Mouse (Mus musculus) stomach, embryonic 14.5 days (tissue): ENCODE measurements around the gene Alox15. TPM values are rescaled to one million over a fixed set of nuclear protein-coding genes. Genes with fewer than 3 reads are reported as not detected.

Experiments used
- ATAC-seq: fragments of 200-750 bp; cut with Nextera tagmentation; 2 replicates; pipeline ENCODE4 v1.8.0; 2017; ENCODE audit warnings: low read depth, moderate TSS enrichment; ENCODE audit not compliant: insufficient number of reproducible peaks, insufficient read depth, low FRiP score
- H3K27ac ChIP-seq: fragments of 300-500 bp; sonication (generic); 2 replicates; pipeline ENCODE4 v1.5.1; 2014; ENCODE audit warnings: mild to moderate bottlenecking, low read length, moderate library complexity, mixed read lengths
- H3K27me3 ChIP-seq: fragments of 300-500 bp; sonication (generic); 2 replicates; pipeline ENCODE4 v1.6.1; 2014; ENCODE audit warnings: low read length, control low read depth, mixed read lengths; ENCODE audit not compliant: control insufficient read depth, insufficient read depth
- H3K36me3 ChIP-seq: fragments of 300-500 bp; sonication (generic); 2 replicates; pipeline ENCODE4 v1.6.1; 2014; ENCODE audit warnings: mild to moderate bottlenecking, control low read depth, low read length, moderate library complexity, mixed read lengths; ENCODE audit not compliant: control insufficient read depth, insufficient read depth
- H3K4me1 ChIP-seq: fragments of 300-500 bp; sonication (generic); 2 replicates; pipeline ENCODE4 v1.6.1; 2014; ENCODE audit warnings: low read length, control low read depth, mixed read lengths; ENCODE audit not compliant: control insufficient read depth, insufficient read depth
- H3K4me2 ChIP-seq: fragments of 300-500 bp; sonication (generic); replicated peaks from 2 replicates; pipeline ENCODE4 v1.6.1; 2014; ENCODE audit warnings: low read depth, low read length, control low read depth
- H3K4me3 ChIP-seq: fragments of 300-500 bp; sonication (generic); 2 replicates; pipeline ENCODE4 v1.5.1; 2014; ENCODE audit warnings: low read depth, low read length, control low read depth
- H3K9ac ChIP-seq: fragments of 300-500 bp; sonication (generic); replicated peaks from 2 replicates; pipeline ENCODE4 v1.6.1; 2014; ENCODE audit warnings: low read depth, mild to moderate bottlenecking, control low read depth, low read length, moderate library complexity, mixed read lengths
- H3K9me3 ChIP-seq: fragments of 300-500 bp; sonication (generic); 2 replicates; pipeline ENCODE4 v1.6.1; 2016; ENCODE audit warnings: low read depth, low read length, control low read depth; ENCODE audit not compliant: control insufficient read depth
- WGBS: fragments of 180-500 bp; shearing (Covaris S2); extraction: QIAGEN DNeasy Blood & Tissue Kit; methylation state at CpG from one replicate; pipeline ENCODE4 v1.1.7; 2014; 5-methylcytosine and 5-hydroxymethylcytosine counted together
- polyA plus RNA-seq: library from polyadenylated mRNA; unstranded; fragments of >200 nt; fragmentation: Nextera tagmentation; extraction: Ambion mirVana; gene quantifications from 2 replicates; pipeline ENCODE4 v1.2.1, GENCODE M21; 2014

Alox15 gene
- polyA plus RNA-seq: 2.4 and 4.1 TPM in 2 replicates

DNA sequence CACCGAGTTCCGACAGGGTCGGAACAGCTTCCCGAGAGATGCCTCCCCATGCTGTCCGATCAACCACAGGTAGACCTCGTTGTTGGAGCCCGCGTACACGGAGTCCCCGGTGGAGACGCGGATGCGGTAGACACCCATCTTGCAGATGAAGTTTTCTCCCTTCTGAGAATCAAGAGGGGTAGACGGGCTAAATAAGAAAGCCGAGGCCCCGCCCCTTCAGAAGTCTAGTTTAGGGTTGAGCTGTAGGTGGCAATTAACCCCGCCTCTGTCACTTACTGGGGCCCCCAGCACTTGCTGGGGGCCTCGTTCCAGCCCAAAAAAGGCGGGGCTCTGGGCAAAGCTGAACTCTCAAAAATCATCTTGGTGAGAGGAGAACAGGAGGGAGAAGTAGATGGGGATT, at the start of gene Alox15:
Gene Alox15, minus strand, starts transcription at position 164 of the 400 bp plus-strand sequence.
- H3K4me1 ChIP-seq: no peaks in the 10 kb centered on the region
- H3K9me3 ChIP-seq: no peaks in the 10 kb centered on the region
- WGBS: 2% methylated on average over 19 of the region's 19 CpGs
- H3K9ac ChIP-seq: no peak within 1 kb of the TSS
- peaks cover 24% of the 10 kb centered on the region for H3K27me3 ChIP-seq
- peak within 1 kb of the TSS; percentile 55 for H3K4me2 ChIP-seq
- H3K36me3 ChIP-seq: no peaks in the 10 kb centered on the region
- peak within 1 kb of the TSS; percentile 27 for H3K4me3 ChIP-seq
- no peak within 1 kb of the TSS for H3K27ac ChIP-seq
- no peak for ATAC-seq

DNA sequence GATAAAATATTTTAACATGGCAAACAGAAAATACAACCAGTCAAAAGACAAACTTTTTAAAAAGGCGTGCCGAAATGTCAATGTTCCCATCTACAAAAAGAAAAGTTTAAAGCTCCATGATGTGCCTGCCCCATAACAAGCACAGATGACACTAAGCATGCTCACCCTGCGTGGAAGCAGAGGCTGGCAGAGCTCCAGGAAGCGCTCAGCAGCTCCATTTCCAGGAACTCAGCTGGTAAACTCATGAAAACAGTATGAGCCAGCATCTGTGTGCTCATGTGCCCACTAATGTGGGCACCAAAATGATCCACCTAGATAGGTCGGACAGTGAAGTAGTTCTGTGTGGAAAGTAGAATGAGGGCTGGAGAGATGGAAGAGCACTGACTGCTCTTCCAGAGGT, 37.6 kb upstream of the Alox15 start:
- H3K36me3 ChIP-seq: peaks cover 17% of the 10 kb centered on the region
- H3K9ac ChIP-seq: no peak overlapping the region
- 90% methylated on average over 5 of the region's 5 CpGs for WGBS
- H3K4me3 ChIP-seq: no peak overlapping the region
- H3K4me1 ChIP-seq: no peaks in the 10 kb centered on the region
- no peaks in the 10 kb centered on the region for H3K9me3 ChIP-seq
- no peaks in the 10 kb centered on the region for H3K27me3 ChIP-seq
- no peak for ATAC-seq
- no peak overlapping the region for H3K4me2 ChIP-seq
- no peak overlapping the region for H3K27ac ChIP-seq

DNA sequence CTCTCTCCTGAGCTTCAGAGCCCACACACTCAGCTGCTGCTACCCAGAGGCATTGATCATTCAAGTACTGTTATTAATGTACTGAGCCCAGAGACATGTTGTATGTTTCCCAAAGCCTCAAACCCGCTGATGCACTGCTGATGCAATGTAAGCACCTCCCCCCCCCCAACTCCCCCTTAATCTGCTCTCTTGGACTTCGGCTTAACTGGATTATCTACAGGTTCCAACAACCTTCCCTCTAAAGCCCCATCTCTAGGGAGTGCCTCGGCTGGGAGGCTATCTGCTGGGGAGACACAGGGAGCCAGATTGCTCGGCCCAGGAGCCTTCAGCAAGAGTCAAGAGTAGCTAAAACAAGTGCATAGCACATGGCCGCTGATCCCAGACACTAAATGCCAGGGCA, 35.6 kb upstream of the Alox15 start:
- Histone ChIP-seq H3K4me3 (no peak overlapping the region), H3K27ac (no peak overlapping the region), H3K9me3 (no peaks in the 10 kb centered on the region), H3K4me2 (no peak overlapping the region), H3K9ac (no peak overlapping the region), H3K36me3 (peaks cover 2% of the 10 kb centered on the region), H3K4me1 (no peaks in the 10 kb centered on the region), H3K27me3 (no peaks in the 10 kb centered on the region)
- no peak for ATAC-seq
- WGBS: 81% methylated on average over 5 of the region's 5 CpGs

DNA sequence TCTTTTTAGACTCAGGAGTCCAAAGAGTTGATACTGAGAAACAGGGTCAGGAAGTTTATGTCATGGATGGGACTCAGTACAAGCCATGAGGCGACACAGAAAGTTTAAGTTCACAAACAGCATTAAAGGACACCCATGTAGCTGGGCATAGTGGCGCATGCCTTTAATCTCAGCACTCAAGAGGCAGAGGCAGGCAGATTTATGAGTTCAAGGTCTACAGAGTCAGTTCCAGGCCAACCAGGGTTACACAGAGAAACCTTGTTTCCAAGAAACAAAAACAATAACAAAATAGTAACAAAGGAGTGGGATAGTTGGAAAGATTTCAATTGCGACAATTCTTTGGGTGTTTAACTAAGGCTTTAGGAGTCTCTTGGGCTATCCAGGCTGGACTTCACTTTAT, 32.3 kb upstream of the Alox15 start:
- no peak overlapping the region for H3K4me3 ChIP-seq
- H3K27ac ChIP-seq: no peak overlapping the region
- no peaks in the 10 kb centered on the region; the same call in 1 of the 2 replicates for H3K36me3 ChIP-seq
- H3K27me3 ChIP-seq: no peaks in the 10 kb centered on the region
- 80% methylated on average over 3 of the region's 3 CpGs for WGBS
- no peak overlapping the region for H3K9ac ChIP-seq
- no peak overlapping the region for H3K4me2 ChIP-seq
- ATAC-seq: no peak
- H3K9me3 ChIP-seq: no peaks in the 10 kb centered on the region
- H3K4me1 ChIP-seq: no peaks in the 10 kb centered on the region

DNA sequence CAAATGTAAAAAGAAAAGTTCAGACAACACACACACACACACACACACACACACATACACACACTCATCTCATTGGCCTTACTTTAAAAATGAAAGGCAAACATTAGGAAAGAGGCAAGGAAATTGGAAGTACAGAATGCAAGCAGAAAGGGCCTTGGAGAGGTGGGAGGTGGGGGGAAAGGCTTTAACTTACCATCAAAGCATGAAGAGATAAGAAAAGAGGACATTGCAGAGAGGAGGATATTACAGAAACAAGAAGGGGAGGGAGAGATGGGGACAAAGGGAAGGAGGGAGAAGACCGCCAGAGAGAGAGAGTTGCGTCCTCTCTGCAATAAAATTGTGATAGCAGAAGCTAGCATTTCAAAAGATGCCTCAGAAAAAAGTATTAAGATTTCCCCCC, 29.5 kb upstream of the Alox15 start:
- Histone ChIP-seq H3K9me3 (no peaks in the 10 kb centered on the region), H3K27me3 (no peaks in the 10 kb centered on the region), H3K4me1 (no peaks in the 10 kb centered on the region), H3K4me2 (no peak overlapping the region), H3K9ac (no peak overlapping the region), H3K4me3 (no peak overlapping the region), H3K36me3 (no peaks in the 10 kb centered on the region; the same call in 1 of the 2 replicates), H3K27ac (no peak overlapping the region)
- no peak for ATAC-seq
- WGBS: 79% methylated on average over 2 of the region's 2 CpGs

DNA sequence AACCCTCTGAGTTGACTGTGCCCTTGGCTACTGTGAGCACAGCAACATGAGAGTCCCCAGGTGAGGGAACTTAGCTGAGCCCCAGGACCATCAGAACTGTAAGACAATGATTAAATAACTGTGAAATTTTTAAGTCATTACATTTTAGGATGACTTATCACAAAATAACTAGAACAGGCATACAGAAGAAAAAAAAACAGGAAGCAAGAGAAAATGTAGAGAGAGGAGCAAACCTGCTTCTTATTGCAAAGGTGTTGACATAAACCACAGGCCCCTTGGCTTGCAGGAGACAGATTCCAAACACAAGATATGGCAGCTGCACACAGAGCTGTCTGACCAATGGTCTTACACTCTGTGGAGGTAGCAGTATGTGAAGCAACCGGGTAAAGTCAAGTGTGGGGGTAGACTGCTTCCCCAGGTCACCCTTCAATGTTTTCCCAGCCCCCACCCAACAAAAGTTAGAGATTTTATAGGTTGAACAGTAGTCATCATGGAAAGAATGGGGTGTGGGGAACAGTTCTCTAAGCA, 28.7 kb upstream of the Alox15 start:
- no peaks in the 10 kb centered on the region; the same call in 1 of the 2 replicates for H3K36me3 ChIP-seq
- 58% methylated on average over 1 of the region's 1 CpGs for WGBS
- H3K4me2 ChIP-seq: no peak overlapping the region
- no peak for ATAC-seq
- no peaks in the 10 kb centered on the region for H3K27me3 ChIP-seq
- H3K9me3 ChIP-seq: no peaks in the 10 kb centered on the region
- no peak overlapping the region for H3K27ac ChIP-seq
- H3K9ac ChIP-seq: no peak overlapping the region
- H3K4me3 ChIP-seq: no peak overlapping the region
- H3K4me1 ChIP-seq: no peaks in the 10 kb centered on the region

DNA sequence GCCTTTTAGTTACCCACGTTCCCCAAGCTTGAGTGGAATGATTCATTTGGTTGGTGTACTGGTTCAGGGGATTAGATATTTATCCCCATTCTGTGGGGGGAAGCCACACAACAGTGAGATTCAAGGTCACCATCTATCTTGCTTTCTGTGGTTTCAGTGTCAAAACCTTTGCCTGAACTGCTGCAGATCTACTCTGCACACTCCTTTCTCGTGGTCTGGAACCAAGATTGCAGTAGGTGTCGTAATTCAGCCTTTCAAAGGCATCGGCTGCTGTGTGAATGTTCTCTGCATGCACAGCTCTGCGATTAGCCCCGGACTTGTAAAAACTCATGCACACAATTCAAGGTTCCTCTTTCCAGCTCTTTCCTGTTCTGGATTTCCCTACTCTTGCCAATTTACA, 24.2 kb upstream of the Alox15 start:
- Histone ChIP-seq H3K9me3 (no peaks in the 10 kb centered on the region), H3K4me1 (no peaks in the 10 kb centered on the region), H3K27ac (no peak overlapping the region), H3K36me3 (no peaks in the 10 kb centered on the region), H3K4me2 (no peak overlapping the region), H3K27me3 (no peaks in the 10 kb centered on the region), H3K9ac (no peak overlapping the region), H3K4me3 (no peak overlapping the region)
- no peak for ATAC-seq
- whole genome bisulfite sequencing: 77% methylated on average over 6 of the region's 6 CpGs

DNA sequence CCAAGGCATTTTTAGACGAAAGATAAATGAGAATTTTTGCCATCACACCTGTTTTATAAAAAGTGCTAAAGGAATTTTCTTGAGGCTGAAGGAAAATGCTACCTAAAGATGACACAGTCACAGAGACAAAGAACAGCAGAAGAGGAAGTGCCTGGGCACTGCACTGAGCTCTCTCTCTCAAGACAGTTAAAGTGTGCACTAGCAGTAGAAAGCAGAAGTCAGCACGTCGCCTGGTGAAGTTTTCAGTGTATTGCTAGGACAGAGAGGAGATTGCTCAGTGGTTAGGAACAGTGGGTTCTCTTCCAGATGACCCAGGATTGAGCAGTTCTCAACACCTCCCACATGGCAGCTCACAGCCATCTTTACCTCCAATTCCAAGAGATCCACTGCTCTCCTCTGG, 22.5 kb upstream of the Alox15 start:
- Histone ChIP-seq H3K4me2 (no peak overlapping the region), H3K27me3 (no peaks in the 10 kb centered on the region), H3K4me3 (no peak overlapping the region), H3K9me3 (no peaks in the 10 kb centered on the region), H3K9ac (no peak overlapping the region), H3K4me1 (no peaks in the 10 kb centered on the region), H3K36me3 (no peaks in the 10 kb centered on the region), H3K27ac (no peak overlapping the region)
- ATAC-seq: no peak
- 70% methylated on average over 3 of the region's 3 CpGs for WGBS

DNA sequence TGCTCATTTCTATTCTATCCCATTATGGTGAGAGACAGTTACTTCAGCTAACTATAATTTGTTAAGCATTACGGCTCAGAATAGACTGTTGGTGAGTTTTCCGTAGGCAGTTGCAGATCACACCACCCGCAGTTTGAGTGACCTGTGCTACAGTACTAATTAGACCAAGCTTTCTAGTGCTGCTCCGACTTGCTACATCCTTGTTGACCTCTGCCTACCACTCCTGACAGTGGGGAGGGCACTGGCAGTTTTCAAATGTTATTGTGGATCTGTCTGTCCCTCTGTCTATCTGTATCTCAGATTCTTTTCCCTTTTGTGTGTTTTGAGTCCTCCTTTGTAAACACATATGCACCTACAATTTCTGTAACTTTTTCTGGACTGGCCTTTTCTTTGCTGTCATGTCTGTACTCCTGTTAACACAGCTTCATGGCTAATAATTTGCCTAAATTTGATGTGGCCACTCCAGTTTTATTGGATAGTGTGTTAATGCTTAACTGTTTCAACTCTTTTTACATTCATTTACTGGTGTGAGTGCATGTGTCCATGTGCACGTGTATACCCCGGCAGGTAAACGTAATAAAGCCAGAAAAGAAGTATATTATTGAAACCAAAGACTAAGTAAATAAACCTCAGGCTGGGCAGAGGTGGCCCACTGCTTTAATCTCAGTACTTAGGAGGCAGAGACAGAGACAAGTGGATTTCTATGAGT, 21.2 kb upstream of the Alox15 start:
- no peak overlapping the region for H3K27ac ChIP-seq
- WGBS: 71% methylated on average over 7 of the region's 7 CpGs
- no peak for ATAC-seq

More for the DNA sequence above, 21.2 kb upstream of the Alox15 start:
- Histone ChIP-seq H3K4me1 (no peaks in the 10 kb centered on the region), H3K4me3 (no peak overlapping the region), H3K9me3 (no peaks in the 10 kb centered on the region), H3K27me3 (no peaks in the 10 kb centered on the region), H3K4me2 (no peak overlapping the region), H3K36me3 (no peaks in the 10 kb centered on the region), H3K9ac (no peak overlapping the region)
